Mouse (Mus musculus): ENCODE measurements around the gene Dgkg.

- TF ChIP-seq CTCF (IDR thresholded peaks at IDR 0.05; ENCODE audit: insufficient read depth, low read length) (no peak), POLR2A (IDR thresholded peaks at IDR 0.05; ENCODE audit: borderline replicate concordance, extremely low read depth, low read depth, low read length) (no peak)
These were observed 120.3 kb downstream of the Dgkg start for GRCm38 (mm10) chr16:22536581-22537160.

All from lung, adult 2 months (tissue).